Mouse (Mus musculus) ES-E14 (cell line): ENCODE measurements around the gene Cfap46. TPM values are rescaled to one million over a fixed set of nuclear protein-coding genes. Genes with fewer than 3 reads are reported as not detected.
"Not testable (repeated sequence)": the region's sequence is repeated elsewhere in the genome, so short reads cannot be mapped to it uniquely, and the experiment has no call there.

Experiments used
- DNase-seq: peaks from one replicate; pipeline ENCODE4 v3.0.0-alpha.2; 2013; ENCODE audit warnings: low read depth, low spot score
- H3K27ac ChIP-seq: 2 replicates; pipeline ENCODE4 v1.5.1; 2012; ENCODE audit warnings: low read depth, mild to moderate bottlenecking, low read length, moderate library complexity, mixed read lengths; ENCODE audit not compliant: poor library complexity, insufficient read depth, severe bottlenecking
- H3K36me3 ChIP-seq: 2 replicates; pipeline ENCODE4 v1.6.1; 2012; ENCODE audit warnings: mild to moderate bottlenecking, low read length, moderate library complexity, mixed read lengths; ENCODE audit not compliant: control insufficient read depth, poor library complexity, insufficient read depth, severe bottlenecking
- H3K4me1 ChIP-seq, 2 experiments: fragments of 150-350 bp in 1 of 2; sonication (generic) in 1 of 2; 2 replicates each; pipeline ENCODE4 v1.6.1; 2012; ENCODE audit warnings: low read length in 2 of 2, mild to moderate bottlenecking in 1 of 2, mixed read lengths in 1 of 2; ENCODE audit not compliant: control insufficient read depth in 2 of 2, insufficient read depth in 2 of 2, poor library complexity in 1 of 2
- H3K4me3 ChIP-seq, 2 experiments: fragments of 150-350 bp in 1 of 2; sonication (generic) in 1 of 2; 2 replicates each; pipeline ENCODE4 v1.5.1; 2012; ENCODE audit warnings: low read length in 2 of 2, low read depth in 1 of 2, mild to moderate bottlenecking in 1 of 2, mixed read lengths in 1 of 2; ENCODE audit not compliant: insufficient read depth in 1 of 2, poor library complexity in 1 of 2, severe bottlenecking in 1 of 2
- H3K9ac ChIP-seq: 2 replicates; pipeline ENCODE4 v1.6.1; 2012; ENCODE audit warnings: low read depth, mild to moderate bottlenecking, low read length, mixed read lengths; ENCODE audit not compliant: poor library complexity, insufficient read depth, severe bottlenecking
- H3K9me3 ChIP-seq: fragments of 150-350 bp; sonication (generic); 2 replicates; pipeline ENCODE4 v1.6.1; 2012; ENCODE audit warnings: low read depth, mild to moderate bottlenecking, low read length; ENCODE audit not compliant: control insufficient read depth, insufficient read depth
- CHD2 ChIP-seq: IDR thresholded peaks from 2 replicates; pipeline ENCODE4 v1.6.1; 2014; ENCODE audit warnings: mild to moderate bottlenecking, low read depth, low read length, inconsistent platforms
- HCFC1 ChIP-seq: IDR thresholded peaks from 2 replicates; pipeline ENCODE4 v1.6.1; 2012; ENCODE audit warnings: low read length, inconsistent platforms, borderline replicate concordance; ENCODE audit not compliant: insufficient read depth
- MAFK ChIP-seq: IDR thresholded peaks from 2 replicates; pipeline ENCODE4 v1.6.1; 2014; ENCODE audit warnings: mild to moderate bottlenecking, low read depth, low read length, inconsistent platforms; ENCODE audit not compliant: insufficient read depth
- ZC3H11A ChIP-seq: IDR thresholded peaks from 2 replicates; pipeline ENCODE4 v1.6.1; 2012; ENCODE audit warnings: low read depth, mild to moderate bottlenecking, inconsistent platforms, low read length, borderline replicate concordance
- ZNF384 ChIP-seq: IDR thresholded peaks from 2 replicates; pipeline ENCODE4 v1.6.1; 2012; ENCODE audit warnings: low read depth, low read length, inconsistent platforms
- in situ Hi-C, 2 experiments: fragments of 600-800 bp; cut with MboI; formaldehyde crosslinking; loops; one replicate each; pipeline ENCODE4 v1.15.1; 2025; ENCODE audit warnings: low sequenced_read_pairs in 2 of 2, inconsistent platforms in 1 of 2; ENCODE audit not compliant: unreplicated experiment in 2 of 2
- total RNA-seq: library from RNA; depleted of rRNA; stranded (reverse); fragments of 300-350 nt; gene quantifications from 2 replicates; pipeline ENCODE4 v1.2.3, GENCODE M21; 2012

The Cfap46 gene
- total RNA-seq, 1 experiment: 0.36 TPM

- in situ Hi-C loops: no loop called here
- Histone ChIP-seq H3K27ac (no peak overlapping the region), H3K4me3 (no peak overlapping the region), H3K9me3 (no peaks in the 10 kb centered on the region), H3K4me1 (peaks cover 2% of the 10 kb centered on the region in 2 experiments; a peak in 2 of 4 replicates), H3K36me3 (no peaks in the 10 kb centered on the region), H3K9ac (no peak overlapping the region)
- TF ChIP-seq CHD2 (no peak), HCFC1 (no peak), MAFK (no peak), ZC3H11A (no peak), ZNF384 (no peak)
- DNase-seq: no peak
Measured at GRCm38 (mm10) chr7:139681921-139682598, 1.6 kb downstream of the Cfap46 start.

- no peak for TF ChIP-seq ZNF384
- TF ChIP-seq ZC3H11A: no peak
- no peak for TF ChIP-seq MAFK
- Histone ChIP-seq H3K36me3 (no peaks in the 10 kb centered on the region), H3K4me1 (no peaks in the 10 kb centered on the region), H3K27ac (no peak overlapping the region), H3K4me3 (no peak overlapping the region), H3K9me3 (no peaks in the 10 kb centered on the region), H3K9ac (no peak overlapping the region)
- in situ Hi-C loops: no loop called here
- DNase-seq: no peak
Measured at GRCm38 (mm10) chr7:139676433-139676832, 7.2 kb downstream of the Cfap46 start.

- no peak overlapping the region for H3K27ac ChIP-seq
- no peak for DNase-seq
- no peaks in the 10 kb centered on the region for H3K36me3 ChIP-seq
- no peak overlapping the region for H3K4me3 ChIP-seq
- no peaks in the 10 kb centered on the region for H3K4me1 ChIP-seq
- H3K9me3 ChIP-seq: no peaks in the 10 kb centered on the region
- in situ Hi-C loops: no loop called here
- H3K9ac ChIP-seq: no peak overlapping the region
- TF ChIP-seq HCFC1 (no peak), ZNF384 (no peak), MAFK (no peak), ZC3H11A (no peak), CHD2 (no peak)
Measured at GRCm38 (mm10) chr7:139666871-139667270, 16.7 kb downstream of the Cfap46 start.

GRCm38 (mm10) chr7:139663318-139663717, 20.3 kb downstream of the Cfap46 start:
- no peaks in the 10 kb centered on the region for H3K36me3 ChIP-seq
- H3K27ac ChIP-seq: no peak overlapping the region
- TF ChIP-seq ZNF384: no peak
- no peak for TF ChIP-seq ZC3H11A
- TF ChIP-seq CHD2: no peak
- TF ChIP-seq MAFK: no peak
- TF ChIP-seq HCFC1: no peak
- H3K4me1 ChIP-seq: no peaks in the 10 kb centered on the region
- no peak overlapping the region for H3K9ac ChIP-seq
- in situ Hi-C loops: no loop called here
- no peak for DNase-seq
- H3K4me3 ChIP-seq: no peak overlapping the region
- no peaks in the 10 kb centered on the region for H3K9me3 ChIP-seq

DNA sequence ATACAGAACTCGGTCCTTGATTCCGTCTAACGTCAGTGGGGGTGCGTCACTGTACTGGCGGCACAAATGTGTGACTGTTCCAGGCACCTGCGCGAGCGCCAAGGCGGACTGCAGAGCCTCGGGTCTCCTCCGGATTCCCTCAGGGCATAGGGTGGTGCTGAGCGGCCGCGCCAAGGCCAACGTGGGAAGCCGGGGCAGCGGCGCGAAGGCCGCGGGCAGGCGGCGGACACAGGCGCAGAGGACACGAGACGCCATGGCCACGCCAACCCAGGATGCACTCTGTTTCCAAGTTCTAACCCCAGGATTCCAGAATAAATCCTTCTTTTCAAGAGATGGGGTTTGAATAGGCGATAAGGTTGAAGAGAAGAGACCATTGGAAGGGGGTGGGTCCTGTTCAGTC, 23.7 kb downstream of the Cfap46 start:
- H3K4me1 ChIP-seq, H3K9ac ChIP-seq, DNase-seq, H3K27ac ChIP-seq, in situ Hi-C loops, H3K4me3 ChIP-seq, H3K9me3 ChIP-seq, H3K36me3 ChIP-seq: not testable (repeated sequence)
